Mouse (Mus musculus) liver (tissue): ENCODE measurements around the gene Il1rapl2.
A peak's percentile ranks its signal among the peaks of the same experiment; 100 is the strongest.
"Not testable (repeated sequence)": the region's sequence is repeated elsewhere in the genome, so short reads cannot be mapped to it uniquely, and the experiment has no call there.

ENCODE experiments used
- DNase-seq: peaks from one replicate; pipeline ENCODE4 v3.0.0-alpha.2; 2020; ENCODE audit warnings: mixed read lengths

Gene Il1rapl2

GRCm38 (mm10) chrX:138234626-138235025 is 664.2 kb downstream of the Il1rapl2 start:
- no peak for DNase-seq

DNA sequence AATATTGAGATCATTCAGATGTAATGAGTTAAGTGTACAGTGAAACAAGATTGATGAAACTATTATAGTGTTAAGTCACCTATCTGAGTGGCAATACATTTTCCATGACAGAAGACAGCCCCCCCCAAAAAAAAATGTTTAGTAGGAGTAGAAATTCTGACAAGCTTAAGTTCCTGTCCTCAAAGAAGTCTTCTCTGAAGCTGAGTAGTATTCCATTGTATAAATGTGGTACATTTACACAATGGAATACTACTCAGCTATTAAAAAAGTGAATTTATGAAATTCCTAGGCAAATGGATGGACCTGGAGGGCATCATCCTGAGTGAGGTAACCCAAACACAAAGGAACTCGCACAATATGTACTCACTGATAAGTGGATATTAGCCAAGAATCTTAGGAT is 778.3 kb downstream of the Il1rapl2 start:
- not testable (repeated sequence) for DNase-seq

DNA sequence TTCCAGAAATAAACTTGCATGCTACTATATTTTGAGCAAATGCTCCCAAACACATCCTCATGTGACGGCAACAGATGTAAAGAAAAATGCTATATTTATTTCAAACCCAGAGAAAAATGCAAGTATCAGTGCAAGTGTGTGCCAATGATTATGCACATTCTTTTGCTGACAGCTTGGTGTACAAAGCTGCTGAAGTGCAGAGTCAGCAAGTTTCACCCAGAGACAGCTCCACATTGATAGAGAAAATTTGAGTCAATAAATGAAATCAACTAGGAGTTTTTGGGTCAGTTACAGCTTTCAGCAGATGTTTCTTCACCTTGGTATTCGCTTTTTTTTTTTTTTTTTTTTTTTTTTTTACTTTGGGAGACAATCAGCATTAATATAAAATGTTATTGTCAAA is 863.4 kb downstream of the Il1rapl2 start:
- no peak for DNase-seq

GRCm38 (mm10) chrX:138437939-138438338 is 867.5 kb downstream of the Il1rapl2 start:
- DNase-seq = peak; percentile 5

- DNase-seq = no peak
These were observed 879.4 kb downstream of the Il1rapl2 start for GRCm38 (mm10) chrX:138449856-138450255.

GRCm38 (mm10) chrX:138478488-138478887 is 908.1 kb downstream of the Il1rapl2 start:
- no peak for DNase-seq

DNA sequence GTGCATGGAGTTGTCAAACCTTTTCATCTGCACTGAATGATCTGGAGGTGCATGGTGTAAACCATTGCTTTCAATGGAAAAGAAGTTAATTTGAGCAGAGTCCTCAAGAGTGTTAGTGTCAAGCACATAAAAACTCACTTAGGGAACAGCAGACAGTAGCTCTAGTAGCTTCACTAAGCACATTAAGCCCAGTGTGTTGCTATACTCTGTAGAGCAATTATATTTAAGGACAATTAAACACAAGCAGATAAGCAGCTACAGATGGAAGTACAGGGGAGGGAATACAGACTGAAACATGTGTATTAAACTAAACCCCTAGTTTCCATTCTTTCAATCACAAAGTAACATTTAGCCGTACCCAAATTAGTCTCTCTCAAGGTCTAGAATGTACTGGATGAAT is 930.1 kb downstream of the Il1rapl2 start:
- no peak for DNase-seq

DNA sequence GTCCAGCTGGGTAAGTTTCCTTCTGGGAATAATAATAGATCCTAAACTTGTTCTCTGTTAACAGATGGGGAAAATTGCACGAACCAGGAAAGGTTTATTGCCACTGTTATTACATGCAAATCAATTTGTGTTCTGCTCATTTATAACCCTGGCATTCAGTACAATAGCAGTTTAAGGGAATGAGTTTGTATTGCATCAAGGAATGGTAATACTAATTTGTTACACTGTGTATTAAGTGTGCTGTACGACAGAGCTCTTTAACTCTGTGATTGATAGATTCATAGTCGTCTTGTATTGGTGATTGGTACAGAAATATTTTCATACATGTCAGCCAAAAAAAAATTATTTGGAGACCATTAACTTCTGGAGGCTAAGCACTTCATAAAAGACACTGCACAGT is 934.6 kb downstream of the Il1rapl2 start:
- no peak for DNase-seq

DNA sequence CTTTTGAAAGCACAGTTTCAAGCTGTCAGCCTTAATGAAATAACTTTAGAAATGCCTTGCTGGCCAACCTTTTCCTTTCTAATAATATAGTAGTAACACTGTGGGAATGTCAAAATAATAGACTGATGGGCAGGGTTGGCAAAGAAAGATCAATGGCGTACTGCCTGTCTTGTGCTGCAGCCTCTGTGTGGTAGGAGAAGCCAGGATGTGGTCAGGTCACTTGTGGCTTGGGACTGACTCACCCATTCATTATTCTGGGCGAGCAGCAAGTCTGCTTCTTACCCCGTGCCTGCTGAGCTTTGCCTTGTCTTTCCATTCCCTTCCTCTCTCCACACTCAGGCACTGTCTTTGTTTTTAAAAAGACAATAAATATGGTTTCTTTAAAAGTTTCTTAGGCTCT is 1049.7 kb downstream of the Il1rapl2 start:
- DNase-seq = no peak

- DNase-seq = no peak
These were observed 1054.9 kb downstream of the Il1rapl2 start for GRCm38 (mm10) chrX:138625311-138625710.

DNA sequence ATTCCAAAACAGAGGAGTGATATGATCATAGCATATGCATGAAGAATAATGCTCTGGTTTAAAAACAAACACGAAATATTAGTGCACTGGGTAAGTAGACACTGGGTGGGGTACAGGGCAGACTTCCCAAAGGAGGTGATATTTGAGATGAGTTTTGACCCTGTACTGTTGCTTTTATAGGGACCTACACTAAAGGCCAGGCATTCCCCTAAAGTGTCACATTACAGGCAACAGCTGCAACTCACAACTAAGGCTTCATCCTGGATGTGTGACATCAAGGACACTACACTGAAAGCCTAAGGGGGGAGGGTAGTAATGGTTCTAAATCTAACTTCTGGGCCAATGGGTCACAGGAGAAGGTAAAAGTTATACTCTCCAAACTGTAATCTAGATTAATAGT is 1152.0 kb downstream of the Il1rapl2 start:
- DNase-seq = no peak

DNA sequence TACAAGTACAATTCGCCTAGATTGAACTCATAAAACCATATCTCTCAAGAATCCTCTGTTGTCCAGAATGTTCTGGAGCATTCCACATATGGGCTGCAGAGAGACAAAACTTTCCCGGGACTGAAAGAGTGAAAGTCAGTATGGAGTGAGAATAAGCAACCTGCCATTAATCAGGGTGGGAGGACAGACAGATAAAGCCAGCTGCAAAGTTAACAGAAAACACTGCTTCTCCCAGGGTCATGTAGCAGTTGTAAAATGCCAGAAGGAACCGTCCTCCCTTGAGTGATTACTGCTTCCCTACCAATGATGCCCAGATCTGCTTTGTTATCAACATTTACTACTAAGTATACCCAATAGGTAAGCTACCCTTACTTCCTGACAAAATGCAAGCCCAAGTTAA is 1230.5 kb downstream of the Il1rapl2 start:
- no peak for DNase-seq

GRCm38 (mm10) chrX:138831876-138832275 is 1261.5 kb downstream of the Il1rapl2 start:
- no peak for DNase-seq

DNA sequence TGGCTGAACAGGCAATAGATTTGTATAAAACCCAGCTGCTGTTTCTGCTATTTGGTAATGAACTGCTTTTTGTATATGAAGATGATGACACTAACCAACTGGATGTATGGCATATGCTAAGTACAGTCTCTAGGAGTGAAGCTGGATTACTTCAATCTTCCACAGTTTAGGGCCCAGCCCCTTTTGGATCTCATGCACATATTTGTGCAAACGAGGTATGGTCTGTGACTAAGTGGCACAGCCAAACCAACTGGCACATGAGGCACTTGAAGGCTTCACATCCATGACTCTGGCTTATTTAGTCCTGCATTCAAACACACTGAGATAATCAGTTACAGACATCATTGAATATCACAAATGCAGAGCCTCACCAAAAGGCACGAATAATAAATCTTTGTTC is 1263.5 kb downstream of the Il1rapl2 start:
- DNase-seq = no peak

GRCm38 (mm10) chrX:138838381-138838780 is 1268.0 kb downstream of the Il1rapl2 start:
- no peak for DNase-seq
